Mouse (Mus musculus): Measurements from ENCODE around the gene Cdc34.

The Cdc34 gene

GRCm38 (mm10) chr10:79681591-79682245 lies at the start of gene Cdc34:
Cdc34 (plus strand) TSS chr10:79682195.
- ChIA-PET POLR2A (interaction anchor here (0.5 to 19.9 kb wide), 56 partner anchors 8 to 1257 kb away, joined by 3 to 367 read pairs (median 4); partner anchors contain the start of genes Bsg (in 3 of the 4), C2cd4c (in 3 of the 4), Tpgs1 (in 3 of the 4) and Madcam1 (in 2 of the 4)), CTCF (interaction anchor here in 3 of 4 experiments (0.6 to 4.6 kb wide), 17 partner anchors 9 to 1019 kb away, joined by 3 to 57 read pairs (median 5); partner anchors contain the start of genes Madcam1 (in 2 of the 3), Bsg (in 1 of the 3) and Tpgs1 (in 1 of the 3))

GRCm38 (mm10) chr10:79633006-79633777 lies 48.8 kb upstream of the Cdc34 start:
- CTCF ChIA-PET: interaction anchor here in 3 of 4 experiments (0.6 to 1.5 kb wide), 3 partner anchors 24 to 158 kb away, joined by 3 to 9 read pairs (median 4); partner anchors contain the start of gene Prss57 (in 1 of the 3)
- POLR2A ChIA-PET: interaction anchor here in 3 of 4 experiments (0.6 to 1.4 kb wide), 8 partner anchors 8 to 281 kb away, joined by 3 to 7 read pairs (median 3); partner anchors contain the start of genes C2cd4c (in 3 of the 3) and Bsg (in 1 of the 3)

DNA sequence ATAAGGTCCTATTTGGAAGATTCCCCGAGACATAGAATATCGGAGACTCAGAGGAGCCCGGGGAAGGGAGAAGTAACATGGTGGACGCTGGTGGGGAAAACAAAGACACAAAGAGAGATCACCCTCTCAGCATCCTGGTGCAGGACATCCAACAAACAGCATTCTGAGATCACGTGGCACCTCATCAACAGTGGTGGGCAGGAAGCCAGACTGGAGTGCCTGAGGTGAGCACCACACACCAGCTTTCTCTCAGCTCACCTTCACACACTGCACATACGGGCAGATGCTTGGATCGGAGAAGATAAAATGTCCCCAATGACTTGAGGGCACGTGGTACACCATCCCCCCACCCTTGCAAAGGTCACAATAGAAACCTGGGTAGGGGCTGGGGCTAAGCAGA lies 45.7 kb upstream of the Cdc34 start:
- CTCF ChIA-PET: interaction anchor here in 2 of 4 experiments (0.7 to 1.7 kb wide), 8 partner anchors 13 to 76 kb away, joined by 3 to 7 read pairs (median 3); partner anchors contain the start of gene Madcam1 (in 1 of the 2)
- POLR2A ChIA-PET: interaction anchor here (0.7 to 3.6 kb wide), 19 partner anchors 10 to 290 kb away, joined by 3 to 17 read pairs (median 3); partner anchors contain the start of genes C2cd4c (in 1 of the 4), Cdc34 (in 1 of the 4), Madcam1 (in 1 of the 4) and Odf3l2 (in 1 of the 4)

DNA sequence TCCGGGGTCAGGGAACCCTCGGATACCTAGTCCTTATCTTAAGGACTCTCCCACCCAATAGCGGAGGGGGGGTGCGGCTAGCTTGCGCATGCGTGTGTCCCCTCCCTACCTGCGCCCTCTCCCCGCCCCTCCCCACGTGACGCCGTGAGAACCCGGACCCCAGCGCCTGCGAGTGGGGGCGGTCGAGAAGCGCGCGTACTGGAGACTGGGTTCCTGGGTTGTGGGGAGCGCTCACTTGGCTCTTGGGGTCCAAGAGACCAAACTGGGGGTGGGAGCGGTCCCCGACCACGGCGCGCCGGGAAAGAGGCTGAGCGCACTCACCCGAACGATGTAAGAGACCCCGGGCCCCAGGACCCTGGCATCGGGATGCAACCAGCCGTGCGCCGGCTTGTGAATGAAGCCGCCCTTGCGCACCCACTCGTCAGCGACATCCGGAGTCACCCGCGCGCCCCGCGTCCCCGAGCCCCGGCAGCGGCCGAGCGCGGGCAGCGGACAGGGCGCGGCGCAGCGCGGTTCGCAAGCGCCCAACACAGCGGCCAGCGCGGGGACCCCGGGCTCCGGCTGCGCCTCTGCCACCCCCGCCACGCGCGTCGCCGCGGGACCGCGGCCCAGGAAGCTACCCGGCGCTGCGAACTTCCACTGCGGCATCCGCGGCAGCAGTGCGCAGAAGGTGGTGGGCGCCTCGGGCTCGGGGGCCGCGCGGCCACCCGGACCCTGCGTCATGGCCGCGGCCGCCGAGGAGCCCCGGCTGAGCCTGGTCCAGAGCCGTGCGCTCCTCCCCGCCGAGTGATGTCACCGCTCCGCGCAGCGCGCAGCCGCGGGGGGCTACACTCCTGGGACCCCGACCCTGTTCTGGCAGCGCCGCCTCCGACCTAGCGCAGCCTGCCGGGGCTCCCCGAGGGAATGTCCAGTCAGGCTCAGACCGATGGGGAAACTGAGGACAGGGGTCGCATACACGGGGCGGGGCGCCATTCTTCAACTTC lies 44.6 kb upstream of the Cdc34 start, which contains the start of gene Shc2:
Gene Shc2 (minus strand): TSS at position 791 of the 983 bp plus-strand sequence.
- POLR2A ChIA-PET: interaction anchor here (0.6 to 3.6 kb wide), 21 partner anchors 9 to 437 kb away, joined by 3 to 17 read pairs (median 3); partner anchors contain the start of genes C2cd4c (in 2 of the 4), Madcam1 (in 2 of the 4), Cdc34 (in 1 of the 4) and Odf3l2 (in 1 of the 4)

DNA sequence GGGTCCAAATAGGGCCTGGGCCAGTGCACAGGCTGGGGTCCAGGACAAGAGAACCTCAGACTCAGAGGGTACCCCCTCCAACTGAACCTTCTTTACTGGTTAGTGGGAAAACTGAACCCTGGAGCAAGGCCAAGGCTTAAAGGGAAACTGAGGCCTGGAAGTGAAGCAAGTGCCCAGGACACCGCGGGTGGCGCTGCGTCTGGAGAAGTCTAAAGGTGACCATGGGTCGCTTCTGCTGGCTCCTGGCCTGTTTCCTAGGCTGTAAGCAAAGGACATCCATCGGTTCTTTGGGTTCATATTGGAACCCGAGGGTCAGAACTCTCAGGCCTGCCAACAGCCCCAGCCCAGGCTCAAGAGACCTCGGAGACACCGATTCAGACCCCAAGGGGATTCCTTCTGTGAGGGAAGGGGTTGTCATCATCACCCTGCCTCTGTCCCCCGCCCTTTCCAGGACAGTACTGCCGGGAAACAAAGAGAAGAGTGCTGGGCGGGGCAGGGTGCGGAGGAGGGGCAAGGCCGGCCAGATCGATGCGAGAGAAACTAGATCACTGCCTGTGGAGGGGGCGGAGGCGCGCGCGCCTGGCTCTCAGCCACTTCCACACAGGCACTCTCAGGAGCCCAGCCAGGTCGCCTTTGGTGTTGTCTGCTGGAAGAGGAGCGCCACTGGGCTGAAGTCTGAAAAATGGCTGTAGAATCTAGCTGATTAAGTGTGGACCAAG lies 43.4 kb upstream of the Cdc34 start:
- ChIA-PET CTCF (interaction anchor here in 1 of 4 experiments (0.7 to 1.3 kb wide), 2 partner anchors 10 to 43 kb away, joined by 3 read pairs; no protein-coding TSS in a partner anchor), POLR2A (interaction anchor here in 2 of 4 experiments (0.7 to 1.8 kb wide), 4 partner anchors 25 to 97 kb away, joined by 3 to 4 read pairs (median 4); partner anchors contain the start of gene Madcam1 (in 1 of the 2))

More for the DNA sequence above, 44.6 kb upstream of the Cdc34 start, which contains the start of gene Shc2:
- CTCF ChIA-PET: interaction anchor here in 2 of 4 experiments (0.5 to 1.7 kb wide), 9 partner anchors 21 to 75 kb away, joined by 3 to 7 read pairs (median 3); partner anchors contain the start of genes C2cd4c (in 1 of the 2) and Madcam1 (in 1 of the 2)

- ChIA-PET CTCF (interaction anchor here (0.6 to 10.0 kb wide), 10 partner anchors 10 to 312 kb away, joined by 3 to 135 read pairs (median 6); partner anchors contain the start of genes Madcam1 (in 1 of the 4) and Tpgs1 (in 1 of the 4)), POLR2A (interaction anchor here in 3 of 4 experiments (0.5 to 3.3 kb wide), 10 partner anchors 9 to 522 kb away, joined by 3 to 17 read pairs (median 5); partner anchors contain the start of genes Mier2 (in 1 of the 3) and Shc2 (in 1 of the 3))
Observed at GRCm38 (mm10) chr10:79645711-79646110, 36.3 kb upstream of the Cdc34 start, which contains the start of gene Odf3l2. Odf3l2 (minus strand) TSS chr10:79645738.

- ChIA-PET CTCF (interaction anchor here (0.6 to 10.0 kb wide), 41 partner anchors 8 to 1323 kb away, joined by 3 to 135 read pairs (median 4); partner anchors contain the start of genes Madcam1 (in 2 of the 4), C2cd4c (in 1 of the 4), Mier2 (in 1 of the 4) and Tpgs1 (in 1 of the 4)), POLR2A (interaction anchor here in 3 of 4 experiments (0.5 to 1.4 kb wide), 12 partner anchors 13 to 1219 kb away, joined by 3 to 6 read pairs (median 3); partner anchors contain the start of gene Madcam1 (in 1 of the 3))
Observed at GRCm38 (mm10) chr10:79649070-79649751, 32.8 kb upstream of the Cdc34 start.

DNA sequence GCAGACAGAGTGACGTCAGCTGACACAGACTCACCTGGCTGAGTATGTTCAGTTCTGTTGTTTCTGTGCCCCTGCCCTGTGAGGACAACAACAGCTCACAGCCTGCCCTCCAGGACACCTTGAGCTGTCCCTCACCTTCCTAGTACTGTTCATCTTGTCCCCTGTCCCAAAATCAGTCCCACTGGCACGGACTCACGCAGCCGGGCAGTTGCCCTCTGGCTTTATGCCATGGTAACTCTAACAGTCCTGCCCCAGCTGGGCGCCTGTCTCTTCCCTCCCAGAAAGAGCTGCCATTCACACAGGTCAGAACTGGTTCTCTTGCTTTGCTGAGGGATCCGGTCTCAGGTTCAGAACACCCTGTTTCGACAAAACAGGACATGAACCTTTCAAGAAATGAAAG lies 29.2 kb upstream of the Cdc34 start:
- CTCF ChIA-PET: interaction anchor here (0.5 to 10.0 kb wide), 11 partner anchors 9 to 127 kb away, joined by 3 to 135 read pairs (median 6); partner anchors contain the start of genes C2cd4c (in 1 of the 4) and Madcam1 (in 1 of the 4)
- POLR2A ChIA-PET: interaction anchor here in 2 of 4 experiments (0.9 to 2.5 kb wide), 7 partner anchors 9 to 56 kb away, joined by 3 to 12 read pairs (median 4); partner anchors contain the start of genes C2cd4c (in 1 of the 2) and Madcam1 (in 1 of the 2)

DNA sequence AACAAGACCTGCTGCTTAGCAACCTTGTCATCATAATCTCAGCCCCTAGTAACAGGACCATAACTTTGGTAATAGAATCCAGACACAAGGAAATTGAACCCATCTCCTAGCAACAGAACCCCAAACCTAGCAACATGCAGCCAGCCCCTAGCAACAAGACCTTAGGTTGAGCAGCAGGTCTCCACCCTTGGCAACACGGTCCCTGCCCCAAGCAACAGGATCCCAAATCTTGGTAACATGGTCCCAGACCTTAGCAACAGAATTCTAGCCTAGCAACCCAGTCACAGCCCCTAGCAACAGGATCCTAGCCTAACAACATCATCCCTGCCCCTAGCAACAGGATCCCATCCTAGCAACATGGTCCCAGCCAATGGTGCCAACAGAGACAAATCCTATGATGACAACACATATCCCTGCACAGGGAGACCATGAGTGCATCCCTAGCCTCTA lies 27.0 kb upstream of the Cdc34 start:
- ChIA-PET CTCF (interaction anchor here in 1 of 4 experiments (0.8 kb wide), 1 partner anchor 86 kb away, joined by 3 read pairs; no protein-coding TSS in a partner anchor), POLR2A (interaction anchor here in 2 of 4 experiments (0.6 to 1.2 kb wide), 3 partner anchors 19 to 721 kb away, joined by 3 read pairs; no protein-coding TSS in a partner anchor)

DNA sequence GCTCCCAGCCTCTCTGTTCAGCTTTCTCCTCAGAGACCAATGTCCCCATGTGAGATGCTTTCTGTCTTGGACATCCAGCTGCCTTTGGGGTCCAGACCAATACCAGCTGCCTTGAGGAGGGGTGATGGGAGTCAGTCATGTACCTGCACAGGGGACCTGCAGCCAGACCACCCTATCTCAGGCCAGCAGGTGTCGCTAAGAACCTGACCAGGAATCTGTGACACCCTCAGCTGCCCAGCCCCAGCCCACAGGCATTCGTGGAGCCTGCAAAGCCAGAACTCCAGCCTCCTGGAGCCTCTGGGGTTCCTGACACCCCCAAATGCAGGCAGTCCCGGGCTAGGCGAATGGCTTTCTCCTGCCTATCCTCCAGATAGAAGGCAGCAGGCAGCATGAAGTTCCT lies 23.2 kb upstream of the Cdc34 start:
- ChIA-PET POLR2A (interaction anchor here in 2 of 4 experiments (0.6 to 1.8 kb wide), 4 partner anchors 11 to 23 kb away, joined by 3 to 9 read pairs (median 3); no protein-coding TSS in a partner anchor), CTCF (interaction anchor here (0.6 to 1.2 kb wide), 21 partner anchors 9 to 1247 kb away, joined by 3 to 9 read pairs (median 3); partner anchors contain the start of genes Cdc34 (in 1 of the 4), Polrmt (in 1 of the 4) and Tpgs1 (in 1 of the 4))

DNA sequence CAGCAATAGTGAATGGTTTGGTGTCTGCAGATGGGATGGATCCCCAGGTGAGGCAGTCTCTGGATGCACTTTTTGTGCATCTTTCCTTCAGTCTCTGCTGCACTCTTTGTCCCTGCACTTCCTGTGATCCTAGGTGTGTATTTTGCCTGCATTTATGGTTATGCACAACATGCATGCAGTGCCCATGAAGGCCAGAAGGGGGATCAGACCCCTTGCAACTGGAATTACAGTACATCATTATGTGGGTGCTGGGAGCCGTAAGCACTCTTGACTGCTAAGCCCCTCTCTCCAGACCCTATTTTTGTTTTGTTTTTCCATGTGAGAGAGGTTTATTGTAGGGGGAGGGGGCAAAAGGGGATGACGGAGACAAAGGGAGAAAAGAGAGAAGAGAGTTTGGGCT lies 21.7 kb upstream of the Cdc34 start:
- ChIA-PET CTCF (interaction anchor here in 1 of 4 experiments (0.5 to 8.8 kb wide), 4 partner anchors 10 to 36 kb away, joined by 3 to 57 read pairs (median 3); partner anchors contain the start of gene Cdc34), POLR2A (interaction anchor here in 3 of 4 experiments (0.8 to 18.2 kb wide), 5 partner anchors 11 to 29 kb away, joined by 3 to 367 read pairs (median 9); partner anchors contain the start of genes Cdc34 (in 2 of the 3), Gzmm (in 1 of the 3) and Tpgs1 (in 1 of the 3))

- POLR2A ChIA-PET: interaction anchor here (0.6 to 18.2 kb wide), 27 partner anchors 9 to 246 kb away, joined by 3 to 367 read pairs (median 4); partner anchors contain the start of genes Cdc34 (in 3 of the 4), C2cd4c (in 2 of the 4), Gzmm (in 2 of the 4) and Bsg (in 1 of the 4)
- CTCF ChIA-PET: interaction anchor here (0.6 to 8.8 kb wide), 29 partner anchors 8 to 668 kb away, joined by 3 to 57 read pairs (median 4); partner anchors contain the start of genes Bsg (in 1 of the 4), C2cd4c (in 1 of the 4), Cdc34 (in 1 of the 4) and Pcsk4 (in 1 of the 4)
Observed at GRCm38 (mm10) chr10:79661861-79662260, 20.1 kb upstream of the Cdc34 start.

DNA sequence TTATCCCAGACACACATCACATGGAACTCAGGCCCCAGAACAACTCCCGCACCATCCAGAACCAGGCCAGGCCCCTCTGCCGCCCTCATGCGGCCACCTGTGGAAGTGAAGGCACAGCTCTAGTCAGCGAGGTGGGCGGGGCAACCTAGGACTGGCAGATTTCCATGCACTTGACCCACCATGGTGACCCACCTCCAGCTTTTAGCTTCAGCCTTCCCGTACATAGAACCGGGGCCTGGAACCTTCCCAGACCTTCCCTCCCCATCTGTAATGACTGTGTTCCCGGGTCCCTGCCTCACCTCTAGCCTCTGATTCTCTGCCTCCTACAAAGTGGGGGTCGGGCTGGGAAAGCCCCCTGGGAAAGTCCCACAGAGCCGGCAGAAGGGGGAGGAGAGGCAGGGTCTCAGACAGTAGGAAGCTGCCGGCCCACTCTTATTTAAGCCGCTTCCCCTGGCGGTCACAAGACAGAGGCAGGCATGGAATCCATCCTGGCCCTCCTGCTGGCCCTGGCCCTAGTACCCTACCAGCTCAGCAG lies 17.8 kb upstream of the Cdc34 start, which contains the start of gene Madcam1:
Gene Madcam1 (plus strand): TSS at position 429 of the 535 bp plus-strand sequence.
- ChIA-PET POLR2A (interaction anchor here in 3 of 4 experiments (0.6 to 18.2 kb wide), 29 partner anchors 8 to 504 kb away, joined by 3 to 367 read pairs (median 4); partner anchors contain the start of genes C2cd4c (in 3 of the 3), Bsg (in 2 of the 3), Cdc34 (in 2 of the 3) and Gzmm (in 2 of the 3)), CTCF (interaction anchor here (0.6 to 8.8 kb wide), 48 partner anchors 8 to 883 kb away, joined by 3 to 57 read pairs (median 4); partner anchors contain the start of genes C2cd4c (in 2 of the 4), Bsg (in 1 of the 4), Cdc34 (in 1 of the 4) and Mum1 (in 1 of the 4))
